Mouse (Mus musculus): ENCODE measurements around the gene Prdm9.
"Not testable (repeated sequence)": the region's sequence is repeated elsewhere in the genome, so short reads cannot be mapped to it uniquely, and the experiment has no call there.

Gene Prdm9

DNA sequence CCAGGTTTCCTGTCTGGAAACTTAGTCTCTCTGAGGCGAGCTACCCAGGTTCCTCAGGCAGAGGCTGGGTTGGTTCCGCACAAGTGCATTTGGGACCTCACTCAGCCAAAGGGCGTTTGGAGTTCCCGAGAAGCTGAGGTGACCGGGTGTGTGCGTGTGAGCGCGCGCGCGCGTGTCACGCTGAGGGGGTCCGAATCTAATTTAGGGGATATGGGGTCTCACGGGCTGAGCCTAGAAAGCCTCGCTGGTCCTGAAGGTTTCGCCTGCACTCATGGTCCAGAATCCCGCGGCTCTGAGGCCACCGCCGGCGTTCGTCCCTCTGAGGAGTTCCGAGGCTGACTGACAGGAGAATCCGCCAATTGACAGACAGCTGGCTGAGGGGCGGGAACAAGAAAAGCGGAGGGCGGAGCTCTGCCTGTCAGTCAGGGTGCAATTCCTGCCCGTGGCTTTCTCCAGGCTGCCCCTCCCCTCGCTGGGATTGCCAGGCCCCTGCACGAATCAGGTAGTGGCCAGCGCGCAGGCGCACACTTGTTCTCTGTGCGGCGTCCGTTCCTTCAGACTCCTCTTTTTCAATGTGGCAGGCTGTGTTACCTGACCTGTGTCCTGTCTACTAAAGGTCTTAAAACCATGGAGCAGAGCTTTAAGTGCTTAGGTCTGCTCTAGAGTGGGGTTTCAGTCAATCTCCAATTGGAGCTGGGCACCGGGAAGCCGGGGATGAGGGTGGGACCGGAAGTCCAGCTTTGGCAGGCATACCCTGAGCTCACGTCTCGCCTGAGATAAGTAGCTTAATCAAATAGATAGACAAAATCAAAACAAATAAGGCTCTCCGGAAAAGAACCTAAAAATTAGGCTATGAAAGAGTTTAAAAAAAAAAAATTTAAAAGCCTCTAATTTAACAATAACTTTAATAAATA, at the start of gene Prdm9:
Gene Prdm9 (minus strand): TSS at position 341 of the 914 bp plus-strand sequence.
- DNase-seq (ENCODE audit: extremely low read depth, insufficient read length, low spot score) = peak; percentile 91

GRCm38 (mm10) chr17:15599496-15599895, 35.3 kb upstream of the Prdm9 start:
- DNase-seq (ENCODE audit: extremely low read depth, insufficient read length, low spot score) = no peak

DNA sequence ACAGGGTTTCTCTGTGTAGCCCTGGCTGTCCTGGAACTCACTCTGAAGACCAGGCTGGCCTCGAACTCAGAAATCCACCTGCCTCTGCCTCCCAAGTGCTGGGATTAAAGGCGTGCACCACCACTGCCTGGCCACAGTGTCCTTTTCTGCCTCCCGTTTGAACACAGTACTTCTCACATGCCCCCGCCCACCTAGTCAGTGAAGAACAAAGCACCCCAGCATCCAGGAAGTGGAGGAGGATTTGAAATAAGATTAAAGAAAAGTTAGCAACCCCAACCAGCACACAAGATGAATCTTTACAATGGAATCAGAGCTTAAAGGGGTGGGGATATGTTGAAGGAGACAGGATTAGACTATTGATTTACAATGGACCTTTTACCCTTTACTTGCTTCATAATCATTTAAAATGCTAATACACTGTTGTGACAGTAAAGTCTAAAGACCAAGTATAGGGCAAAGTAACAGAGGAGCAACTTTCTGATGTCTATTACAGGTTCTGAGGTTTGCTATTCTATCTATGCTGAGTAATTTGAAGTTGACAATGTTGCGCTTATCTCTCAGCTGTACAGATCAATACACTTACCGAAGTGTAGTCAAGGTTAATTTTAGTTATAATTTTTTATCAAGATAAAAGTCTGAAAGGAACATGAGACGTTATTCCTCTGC, 27.2 kb upstream of the Prdm9 start:
- no peak for DNase-seq (ENCODE audit: extremely low read depth, insufficient read length, low spot score)

GRCm38 (mm10) chr17:15588116-15588515, 24.0 kb upstream of the Prdm9 start:
- DNase-seq (ENCODE audit: extremely low read depth, insufficient read length, low spot score) = no peak

- DNase-seq (ENCODE audit: extremely low read depth, insufficient read length, low spot score) = no peak
These were observed 21.5 kb upstream of the Prdm9 start for GRCm38 (mm10) chr17:15585691-15586090.

DNA sequence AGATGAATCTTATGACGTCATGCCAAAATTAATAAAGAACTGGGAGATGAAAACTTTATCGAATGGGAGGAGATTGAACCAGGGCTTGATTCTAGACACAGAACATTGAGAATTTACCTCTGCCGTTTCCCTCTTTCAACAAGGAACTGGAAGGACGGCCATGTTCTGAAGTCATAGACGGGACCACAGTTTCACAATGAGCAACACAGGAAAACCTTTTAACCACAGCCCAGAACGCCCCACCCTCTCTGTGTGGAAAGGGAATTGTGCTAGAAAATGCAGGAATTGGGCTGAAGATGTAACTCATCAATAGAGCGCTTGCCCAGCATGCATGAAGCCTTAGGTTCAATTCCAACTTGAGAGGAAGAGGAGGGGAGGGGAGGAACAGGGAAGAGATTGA, 18.9 kb upstream of the Prdm9 start:
- no peak for DNase-seq (ENCODE audit: extremely low read depth, insufficient read length, low spot score)

- DNase-seq (ENCODE audit: extremely low read depth, insufficient read length, low spot score) = no peak
These were observed 15.9 kb upstream of the Prdm9 start for GRCm38 (mm10) chr17:15580072-15580447.

- DNase-seq (ENCODE audit: extremely low read depth, insufficient read length, low spot score) = no peak
These were observed 15.4 kb upstream of the Prdm9 start for GRCm38 (mm10) chr17:15579410-15580071.

GRCm38 (mm10) chr17:15577291-15577694, 13.1 kb upstream of the Prdm9 start:
- no peak for DNase-seq (ENCODE audit: extremely low read depth, insufficient read length, low spot score)

- DNase-seq (ENCODE audit: extremely low read depth, insufficient read length, low spot score) = no peak
These were observed 10.9 kb upstream of the Prdm9 start for GRCm38 (mm10) chr17:15575056-15575455.

DNA sequence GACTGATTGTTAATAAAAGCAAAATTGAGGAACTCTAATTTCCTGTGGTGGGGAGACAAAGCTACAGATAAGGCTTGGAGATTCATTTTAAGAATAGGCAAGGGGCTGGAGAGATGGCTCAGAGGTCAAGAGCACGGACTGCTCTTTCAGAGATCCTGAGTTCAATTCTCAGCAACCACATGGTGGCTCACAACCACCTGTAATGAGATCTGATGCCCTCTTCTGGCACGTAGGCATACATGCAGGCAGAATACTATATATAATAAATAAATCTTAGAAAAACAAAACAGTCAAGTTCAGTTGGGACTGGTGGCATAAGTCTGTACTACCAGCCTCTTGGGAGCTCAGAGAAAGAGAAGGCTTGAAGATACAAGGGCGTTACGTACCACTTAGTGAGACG, 2.8 kb upstream of the Prdm9 start:
- DNase-seq (ENCODE audit: extremely low read depth, insufficient read length, low spot score) = no peak

DNA sequence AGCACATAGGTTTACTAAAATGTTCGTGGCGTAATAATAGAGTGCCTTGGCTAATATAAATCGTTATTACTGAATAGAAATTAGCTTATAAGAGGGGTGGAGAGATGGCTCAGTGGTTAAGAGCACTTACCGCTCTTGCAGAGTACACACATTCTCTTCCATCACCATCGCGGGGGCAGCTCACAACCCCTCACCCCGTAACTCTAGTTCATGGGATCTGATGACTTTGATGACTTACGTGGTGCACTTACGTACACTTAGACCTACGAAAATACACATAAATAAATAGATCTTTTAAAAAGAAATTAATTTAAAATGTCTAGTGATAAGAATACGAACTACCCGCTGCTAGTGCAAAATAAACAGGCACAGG, 760 bp upstream of the Prdm9 start:
- DNase-seq (ENCODE audit: extremely low read depth, insufficient read length, low spot score) = no peak

DNA sequence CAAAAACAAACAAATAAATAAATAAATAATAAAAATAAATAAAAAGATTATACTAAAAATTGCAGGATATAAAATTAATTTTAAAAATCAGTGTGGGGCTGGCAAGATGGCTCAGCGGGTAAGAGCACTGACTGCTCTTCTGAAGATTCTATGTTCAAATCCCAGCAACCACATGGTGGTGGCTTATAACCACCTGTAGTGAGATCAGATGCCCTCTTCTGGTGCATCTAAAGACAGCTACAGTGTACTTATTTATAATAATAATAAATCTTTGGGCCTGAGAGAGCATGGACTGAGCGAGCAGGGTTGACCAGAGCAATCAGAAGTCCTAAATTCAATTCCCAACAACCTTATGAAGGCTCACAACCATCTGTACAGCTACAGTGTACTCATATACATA, 4.2 kb downstream of the Prdm9 start:
- DNase-seq (ENCODE audit: extremely low read depth, insufficient read length, low spot score) = no peak

DNA sequence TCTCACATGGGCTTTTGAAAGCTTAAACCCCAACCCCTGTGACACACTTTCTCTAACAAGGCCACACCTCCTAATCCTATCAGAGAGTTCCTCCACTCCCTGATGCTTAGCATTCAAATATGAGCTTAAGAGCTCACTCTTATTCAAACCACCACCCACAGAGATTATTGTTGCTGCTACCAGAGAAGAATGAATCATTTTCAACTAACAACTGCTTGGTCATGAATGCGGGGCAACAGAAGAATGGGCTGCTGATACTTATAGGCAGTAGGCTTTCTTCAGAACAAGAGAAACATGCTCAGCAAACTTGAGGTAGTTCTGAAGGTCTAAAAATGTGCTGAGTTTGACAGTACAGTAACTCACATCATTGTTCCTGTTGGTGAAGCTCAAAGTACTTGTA, 14.4 kb downstream of the Prdm9 start:
- DNase-seq (ENCODE audit: extremely low read depth, insufficient read length, low spot score) = no peak

DNA sequence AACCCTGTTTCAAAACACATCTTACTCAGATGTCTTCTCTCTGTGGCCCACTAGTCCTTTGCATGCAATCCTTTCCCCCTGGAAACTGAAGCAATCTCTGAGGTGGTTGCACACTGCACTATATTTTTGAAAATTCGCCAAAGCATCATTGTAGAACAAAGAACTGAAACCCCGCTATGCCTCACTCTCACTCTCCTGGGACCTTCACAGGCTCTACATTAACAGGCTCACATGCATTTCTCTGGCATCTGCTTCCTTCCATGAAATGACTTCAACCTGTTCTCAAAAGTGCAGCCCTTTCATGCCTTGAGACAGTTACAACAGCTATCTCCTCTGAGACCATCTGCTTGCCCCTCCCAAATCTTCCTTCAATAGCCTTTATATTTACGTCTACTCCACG, 17.7 kb downstream of the Prdm9 start:
- no peak for DNase-seq (ENCODE audit: extremely low read depth, insufficient read length, low spot score)

DNA sequence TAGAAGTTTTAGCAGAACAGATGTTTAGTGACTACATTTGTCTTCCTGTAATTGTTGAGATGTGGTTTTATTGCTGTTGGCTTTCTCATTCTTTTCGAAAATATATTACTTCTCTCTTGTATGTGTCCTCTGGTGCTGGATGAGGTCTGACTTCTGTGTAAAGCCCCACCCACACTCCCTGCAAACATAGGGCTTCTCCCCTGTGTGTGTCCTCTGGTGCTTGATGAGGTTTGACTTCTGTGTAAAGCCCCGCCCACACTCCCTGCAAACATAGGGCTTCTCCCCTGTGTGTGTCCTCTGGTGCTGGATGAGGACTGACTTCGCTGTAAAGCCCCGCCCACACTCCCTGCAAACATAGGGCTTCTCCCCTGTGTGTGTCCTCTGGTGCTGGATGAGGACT, 20.3 kb downstream of the Prdm9 start:
- DNase-seq (ENCODE audit: extremely low read depth, insufficient read length, low spot score) = not testable (repeated sequence)

- DNase-seq (ENCODE audit: extremely low read depth, insufficient read length, low spot score) = no peak
These were observed 23.8 kb downstream of the Prdm9 start for GRCm38 (mm10) chr17:15540309-15540708.

GRCm38 (mm10) chr17:15536457-15536904, 27.7 kb downstream of the Prdm9 start:
- DNase-seq (ENCODE audit: extremely low read depth, insufficient read length, low spot score) = no peak

- DNase-seq (ENCODE audit: extremely low read depth, insufficient read length, low spot score) = no peak
These were observed 28.2 kb downstream of the Prdm9 start for GRCm38 (mm10) chr17:15535943-15536342.

- peak; percentile 39 for DNase-seq (ENCODE audit: extremely low read depth, insufficient read length, low spot score)
These were observed 28.9 kb downstream of the Prdm9 start for GRCm38 (mm10) chr17:15535162-15535800.

DNA sequence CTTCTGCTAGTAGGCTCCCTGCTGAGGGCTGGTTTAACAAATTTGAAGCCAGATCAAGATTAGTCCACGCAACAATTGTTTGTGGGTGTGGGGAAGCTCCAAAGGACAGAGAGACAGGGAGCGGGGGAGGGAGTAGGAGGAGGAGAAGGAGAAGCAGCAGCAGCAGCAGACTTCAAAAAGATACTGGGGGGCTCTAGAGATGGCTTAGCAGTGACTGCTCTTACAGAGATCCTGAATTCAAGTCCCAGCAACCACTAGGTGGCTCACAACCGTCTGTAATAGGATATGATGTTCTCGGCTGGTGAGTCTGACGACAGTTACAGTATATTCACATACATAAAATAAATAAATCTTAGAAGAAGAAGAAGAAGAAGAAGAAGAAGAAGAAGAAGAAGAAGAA, 34.0 kb downstream of the Prdm9 start:
- no peak for DNase-seq (ENCODE audit: extremely low read depth, insufficient read length, low spot score)
